ENCODE assay signal across 23 mouse cellular contexts in the genomic region with DNA sequence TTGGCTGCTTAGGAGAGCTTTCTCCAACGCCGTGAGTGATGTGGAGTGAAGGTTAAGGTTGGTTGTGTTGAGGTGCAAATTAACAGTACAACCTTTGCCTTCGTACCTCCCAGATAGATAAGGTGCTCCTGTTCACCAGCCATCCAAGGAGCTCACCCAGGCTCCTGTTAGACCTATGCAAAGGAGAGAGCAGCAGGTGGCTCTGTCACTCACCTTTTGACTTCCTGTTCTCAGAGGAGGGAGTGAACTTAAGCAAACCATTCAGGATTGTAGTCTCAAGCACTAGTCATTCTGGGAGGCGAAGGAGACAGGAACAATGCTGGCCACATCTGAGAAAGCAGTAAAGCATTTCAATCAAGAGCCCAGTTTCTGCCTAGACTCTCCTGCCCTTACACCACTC. TPM values are rescaled to one million over a fixed set of nuclear protein-coding genes. Genes with fewer than 3 reads are reported as not detected.
DNase-seq lines count a peak whose midpoint lies in the region; ATAC-seq and TF ChIP-seq lines count a peak whose summit lies in the region.
"Had no signal": no experiment of that assay in that cellular context is flagged by ENCODE, and none has a peak within 500 bp of the region (broad histone marks: within the 10 kb centered on the region; RNA-seq: fewer than 3 reads in every experiment).

No protein-coding gene starts in this region.

- peak; percentile 39 for DNase-seq in A20 (ENCODE audit: low read depth, low spot score)
- DNase-seq in CD4-positive helper T cell, adult 2 months (ENCODE audit: low read depth, low spot score), result peak; percentile 7
- DNase-seq in naive thymus-derived CD4-positive, alpha-beta T cell, adult 2 months (ENCODE audit: low read depth), result peak; percentile 26
- peak; percentile 32 for DNase-seq in thymus, postnatal 0 days (ENCODE audit: low spot score)
- no peak for DNase-seq in urinary bladder, adult 18-20 months (ENCODE audit: low spot score in 2 of 2)
- DNase-seq in layer of hippocampus, adult 2 months (ENCODE audit: low spot score in 2 of 2), result no peak
- DNase-seq: cerebellum, postnatal 10 days; embryo, embryonic 11 days; gastrocnemius, postnatal 10 days; heart, adult 2 months; liver, embryonic 13.5 days; retina, postnatal 1 day had no signal

- no peak overlapping the region for H3K27ac ChIP-seq in layer of hippocampus, adult 2 months
- H3K27ac ChIP-seq: embryonic facial prominence, embryonic 15.5 days; forebrain, embryonic 10.5 days; heart, adult 2 months; heart, embryonic 15.5 days; hindbrain, embryonic 10.5 days; liver, embryonic 13.5 days had no signal

- H3K4me3 ChIP-seq in layer of hippocampus, adult 2 months, result no peak overlapping the region
- H3K4me3 ChIP-seq: embryonic facial prominence, embryonic 15.5 days; forebrain, embryonic 10.5 days; heart, adult 2 months; heart, embryonic 15.5 days; hindbrain, embryonic 10.5 days; liver, embryonic 13.5 days had no signal

- TF ChIP-seq CTCF in layer of hippocampus, adult 2 months (conservative IDR thresholded peaks at IDR 0.05), result no peak

- ATAC-seq in activated CD4-positive, CD25-positive, alpha-beta regulatory T cell, adult 4 months, result no peak
- ATAC-seq: Patski had no signal

RNA-seq across cellular contexts. Expression of gene Gcnt3, which starts 1.2 kb away (rescaled TPM):
- 0.08 and 0.10 TPM in 2 replicates for polyA plus RNA-seq in thymus, postnatal 0 days (2015; fragmentation: Nextera tagmentation; extraction: Ambion mirVana)
- not detected for polyA plus RNA-seq in activated CD4-positive, CD25-positive, alpha-beta regulatory T cell, adult 4 months (2017; shearing (Covaris generic))
- not detected for total RNA-seq in layer of hippocampus, adult 2 months (2021)
- total RNA-seq: adrenal gland, adult 18-20 months; gastrocnemius, postnatal 10 days; heart, adult 2 months; layer of hippocampus, adult 18-20 months; left cerebral cortex, adult 8-10 months had no signal
- polyA plus RNA-seq: forebrain, embryonic 10.5 days; heart, adult 2 months; heart, embryonic 15.5 days; hindbrain, embryonic 10.5 days; limb, embryonic 11.5 days; liver, embryonic 13.5 days; neural tube, embryonic 14.5 days had no signal

RNA-seq across cellular contexts. Expression of gene Gtf2a2, which starts 24.3 kb away (rescaled TPM):
- 256 and 279 TPM in 2 replicates for polyA plus RNA-seq in thymus, postnatal 0 days (2015; fragmentation: Nextera tagmentation; extraction: Ambion mirVana)
- polyA plus RNA-seq in activated CD4-positive, CD25-positive, alpha-beta regulatory T cell, adult 4 months (2017; shearing (Covaris generic)), result 100 to 1,000 TPM; 152 to 189 TPM
- total RNA-seq in layer of hippocampus, adult 2 months (2021), result 10 to 100 TPM; 51.6 to 62.1 TPM

RNA-seq across cellular contexts. Expression of gene Bnip2, which starts 47.4 kb away (rescaled TPM):
- polyA plus RNA-seq in thymus, postnatal 0 days (2015; fragmentation: Nextera tagmentation; extraction: Ambion mirVana), result 94.6 and 95.3 TPM in 2 replicates
- polyA plus RNA-seq in activated CD4-positive, CD25-positive, alpha-beta regulatory T cell, adult 4 months (2017; shearing (Covaris generic)), result 10 to 100 TPM; 45.6 to 46.8 TPM
- 10 to 100 TPM; 36.1 to 41.4 TPM for total RNA-seq in layer of hippocampus, adult 2 months (2021)

Comparison
In these comparisons a context has a peak if more than half of its experiments do, and no peak if none do; other contexts are left out.
1. DNase-seq: peak in A20 (single experiment), CD4-positive helper T cell, adult 2 months (single experiment), naive thymus-derived CD4-positive, alpha-beta T cell, adult 2 months (single experiment) and thymus, postnatal 0 days (single experiment); none in urinary bladder, adult 18-20 months (0 of 2) and layer of hippocampus, adult 2 months (0 of 2).